Mouse (Mus musculus) lung, postnatal 4 days (tissue): ENCODE data around the gene Fam107b.
A peak's percentile ranks its signal among the peaks of the same experiment; 100 is the strongest.

Experiments
- DNase-seq, 2 experiments: peaks; one replicate each; pipeline ENCODE4 v3.0.0; 2021

The Fam107b gene

DNA sequence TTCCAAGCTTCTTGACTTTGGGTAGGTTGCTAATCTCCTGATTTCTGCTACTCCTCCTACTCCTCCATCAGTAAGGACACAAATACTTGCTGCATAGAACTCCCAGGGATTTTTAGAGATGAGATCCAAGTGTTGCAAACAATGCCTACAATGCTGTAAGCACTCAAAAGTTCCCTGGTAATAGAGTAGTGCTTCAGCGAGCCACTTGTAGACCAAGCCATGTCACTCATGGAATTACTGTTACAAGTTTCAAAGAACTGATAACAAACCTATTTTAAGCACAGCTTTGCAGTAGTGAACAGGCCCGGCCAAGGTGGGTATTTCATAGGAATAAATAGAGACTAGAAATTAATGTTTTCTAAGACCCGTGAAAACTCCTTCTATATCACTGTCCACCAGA lies 174.8 kb downstream of the Fam107b start:
- DNase-seq = no peak

DNA sequence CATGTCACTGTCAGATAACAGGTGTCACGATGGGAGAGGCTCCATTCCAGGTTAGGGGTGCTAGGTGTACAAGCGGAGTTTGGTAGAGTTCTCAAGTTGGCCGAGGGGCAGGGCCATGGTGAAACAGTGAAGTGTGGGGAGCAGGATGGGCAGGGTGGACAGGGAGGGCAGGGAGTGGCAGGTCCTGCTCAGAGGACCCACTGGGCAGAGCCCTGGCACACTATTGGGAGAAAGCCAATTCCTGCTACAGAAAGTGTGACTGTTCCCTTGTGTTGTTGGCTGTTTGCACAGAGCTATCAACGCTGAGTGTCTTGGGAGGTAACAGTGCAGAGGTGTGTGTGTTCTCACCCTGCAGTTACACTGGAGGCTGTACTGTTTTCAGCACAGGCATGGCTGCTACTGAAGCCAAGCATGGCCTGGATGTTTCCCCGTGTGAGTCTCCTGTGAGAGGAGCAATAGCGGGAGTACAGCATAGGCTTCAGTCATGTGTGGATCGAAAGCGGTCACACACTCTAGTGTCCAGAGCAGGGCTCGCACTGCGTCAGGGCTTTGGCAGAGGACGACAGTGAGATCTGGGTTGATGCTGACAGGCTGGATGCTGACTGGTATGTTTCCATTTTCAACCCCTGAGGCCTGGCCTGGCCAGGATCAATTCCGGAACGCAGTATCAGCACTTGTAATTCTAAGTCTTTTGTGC lies 175.8 kb downstream of the Fam107b start:
- DNase-seq = no peak

GRCm38 (mm10) chr2:3748714-3749503 lies 178.6 kb downstream of the Fam107b start:
- peak in 1 of 2 experiments; percentile 29 for DNase-seq

DNA sequence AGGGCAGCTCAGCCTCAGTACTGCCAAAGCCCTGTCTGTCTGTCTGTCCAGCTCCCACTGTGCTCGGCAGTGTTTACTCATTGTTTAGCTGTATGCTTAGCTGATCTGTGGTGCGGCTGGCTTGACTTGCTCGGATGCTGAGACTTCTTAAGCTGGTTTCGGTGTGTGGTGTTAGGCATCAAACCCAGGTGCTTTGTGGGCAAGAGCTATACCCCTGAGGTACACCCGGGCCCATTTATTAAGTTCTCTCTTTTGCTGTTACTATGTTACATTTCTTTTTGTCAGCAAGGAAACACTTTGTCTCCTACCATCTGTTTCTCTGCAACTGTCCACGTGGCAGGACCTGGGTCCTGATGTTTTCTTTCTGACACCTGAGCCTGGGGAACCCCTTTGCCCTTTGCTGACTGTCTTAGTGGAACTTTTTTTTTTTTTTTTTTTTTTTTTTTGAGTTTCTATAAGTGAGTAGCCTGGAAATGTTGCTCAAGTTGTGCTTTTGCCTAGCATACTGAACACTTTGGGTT lies 179.3 kb downstream of the Fam107b start:
- DNase-seq = no peak

- no peak for DNase-seq
Measured at GRCm38 (mm10) chr2:3750126-3750525, 179.8 kb downstream of the Fam107b start.

GRCm38 (mm10) chr2:3752365-3752764 lies 182.1 kb downstream of the Fam107b start:
- no peak for DNase-seq

GRCm38 (mm10) chr2:3752893-3753292 lies 182.6 kb downstream of the Fam107b start:
- no peak for DNase-seq

DNA sequence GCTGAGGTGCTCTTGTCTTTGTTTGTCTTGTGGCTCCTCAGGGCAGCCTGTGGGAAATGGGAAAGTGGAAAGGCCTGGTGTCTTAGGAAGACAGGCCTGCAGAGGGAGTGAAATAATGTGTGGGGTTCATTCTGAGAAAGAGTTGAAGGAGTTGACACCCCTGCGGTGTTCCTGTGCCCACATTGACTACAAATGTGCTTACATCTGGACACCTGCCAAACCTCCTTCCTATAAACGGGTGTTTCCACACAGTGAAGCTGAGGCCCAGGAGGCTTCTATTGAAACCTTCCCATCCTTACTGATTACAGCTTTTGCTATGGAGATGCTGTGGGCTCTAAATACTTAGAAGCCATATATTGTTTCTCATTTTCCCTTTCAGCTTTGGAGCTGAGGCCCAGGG lies 183.5 kb downstream of the Fam107b start:
- DNase-seq = no peak

DNA sequence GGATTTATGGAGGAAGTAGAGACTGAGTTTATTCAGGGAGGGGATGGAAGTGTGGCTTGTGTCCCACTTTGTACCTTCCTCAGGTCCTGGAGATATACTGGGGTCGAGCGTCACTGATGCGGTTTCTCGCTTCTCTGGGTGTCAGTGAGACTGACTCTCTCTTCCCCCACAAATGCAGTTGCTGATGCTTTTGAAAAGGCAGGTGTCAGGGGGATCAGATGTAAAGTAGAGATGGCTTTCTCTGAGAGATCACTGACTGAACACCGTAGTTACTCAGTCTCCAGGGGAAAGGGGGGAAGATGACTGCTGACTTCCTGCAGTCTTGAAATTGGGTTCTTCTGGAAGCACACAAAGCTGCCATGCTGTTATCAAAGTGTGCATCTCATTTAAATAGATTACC lies 185.6 kb downstream of the Fam107b start:
- no peak for DNase-seq

- no peak for DNase-seq
Measured at GRCm38 (mm10) chr2:3758406-3758805, 188.1 kb downstream of the Fam107b start.

GRCm38 (mm10) chr2:3760234-3760836 lies 190.0 kb downstream of the Fam107b start:
- DNase-seq = no peak

DNA sequence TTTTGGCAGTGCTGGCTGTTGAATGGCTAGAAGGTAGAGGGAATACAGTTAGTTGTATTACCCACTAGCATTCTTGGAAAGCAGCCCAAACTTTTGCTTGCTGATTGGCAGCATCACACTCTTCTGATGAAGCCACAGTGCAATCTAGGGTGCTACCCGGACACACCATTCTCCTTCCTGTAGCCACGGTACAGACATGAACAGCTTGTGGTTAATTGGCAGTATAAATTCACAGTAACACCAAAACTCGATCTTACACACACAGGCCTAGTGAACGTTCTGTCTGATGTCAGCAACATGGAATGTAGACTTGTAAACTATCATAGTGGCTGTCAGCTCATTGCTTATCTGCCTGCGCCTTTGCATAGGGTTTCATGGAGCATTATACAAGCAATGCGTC lies 193.8 kb downstream of the Fam107b start:
- no peak for DNase-seq

GRCm38 (mm10) chr2:3765957-3766783 lies 195.9 kb downstream of the Fam107b start:
- DNase-seq = peak in 1 of 2 experiments; percentile 40

DNA sequence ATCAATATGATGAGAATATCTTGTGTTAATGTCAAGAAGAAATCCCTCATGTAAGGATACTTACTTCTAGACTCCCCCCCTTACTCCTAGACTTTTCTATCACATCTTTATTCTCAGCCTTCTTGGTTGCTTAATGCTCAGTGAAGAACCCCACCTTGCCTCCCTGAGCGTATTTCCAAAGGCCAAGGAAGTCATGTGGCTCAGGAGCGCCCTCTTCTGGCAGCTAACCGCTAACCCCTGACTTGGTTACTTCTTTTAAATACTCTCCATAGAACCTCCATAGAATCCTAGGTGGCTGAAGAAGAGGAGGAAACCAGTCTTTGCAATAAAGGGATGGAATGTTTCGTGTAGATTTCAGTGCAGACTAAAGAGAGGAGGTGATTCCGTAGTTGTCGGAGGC lies 199.0 kb downstream of the Fam107b start:
- peak; percentile 55 to 79 for DNase-seq

GRCm38 (mm10) chr2:3769786-3770318 lies 199.6 kb downstream of the Fam107b start:
- no peak for DNase-seq

GRCm38 (mm10) chr2:3770383-3770782 lies 200.1 kb downstream of the Fam107b start:
- no peak for DNase-seq

GRCm38 (mm10) chr2:3771483-3771882 lies 201.2 kb downstream of the Fam107b start:
- DNase-seq = no peak

DNA sequence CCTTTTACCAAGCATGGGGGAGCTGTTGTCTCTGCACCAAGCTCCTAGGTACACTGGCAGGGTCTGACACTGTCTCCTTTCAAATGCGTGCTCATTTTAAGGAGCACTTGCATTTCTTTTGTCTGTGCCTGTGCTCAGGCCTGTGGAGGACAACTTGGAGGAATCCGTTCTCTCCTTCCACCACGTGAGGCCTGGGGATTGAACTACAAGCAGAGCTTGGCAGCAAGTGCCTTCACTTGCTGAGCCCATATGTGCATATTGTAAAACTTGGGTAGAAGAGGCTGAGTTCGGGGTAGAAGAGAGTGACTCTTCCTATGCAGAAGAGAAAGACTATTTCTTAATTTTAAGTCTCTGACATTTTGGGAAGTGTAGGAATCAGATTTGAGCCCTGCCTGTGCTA lies 202.8 kb downstream of the Fam107b start:
- no peak for DNase-seq

GRCm38 (mm10) chr2:3775569-3775968 lies 205.3 kb downstream of the Fam107b start:
- DNase-seq = no peak

DNA sequence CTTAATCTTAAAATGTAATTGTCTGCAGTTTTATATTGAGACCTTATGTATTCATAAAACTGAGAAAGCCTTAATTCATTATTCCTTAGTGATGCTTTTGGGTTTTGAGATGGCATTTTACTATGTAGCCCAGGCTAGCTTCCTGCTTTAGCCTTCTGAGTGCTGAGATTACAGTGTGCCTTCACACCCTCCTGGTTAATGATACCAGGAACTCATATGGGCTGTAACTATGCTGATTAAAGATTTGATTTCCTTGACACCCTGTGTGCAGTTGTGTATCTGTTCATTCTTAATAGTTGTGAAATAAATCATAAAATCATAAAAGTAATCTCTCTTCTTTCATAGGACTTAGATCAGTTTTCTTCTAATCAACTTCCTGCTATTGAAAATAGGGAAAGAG lies 205.8 kb downstream of the Fam107b start:
- DNase-seq = no peak

- no peak for DNase-seq
Measured at GRCm38 (mm10) chr2:3777696-3778095, 207.4 kb downstream of the Fam107b start.

DNA sequence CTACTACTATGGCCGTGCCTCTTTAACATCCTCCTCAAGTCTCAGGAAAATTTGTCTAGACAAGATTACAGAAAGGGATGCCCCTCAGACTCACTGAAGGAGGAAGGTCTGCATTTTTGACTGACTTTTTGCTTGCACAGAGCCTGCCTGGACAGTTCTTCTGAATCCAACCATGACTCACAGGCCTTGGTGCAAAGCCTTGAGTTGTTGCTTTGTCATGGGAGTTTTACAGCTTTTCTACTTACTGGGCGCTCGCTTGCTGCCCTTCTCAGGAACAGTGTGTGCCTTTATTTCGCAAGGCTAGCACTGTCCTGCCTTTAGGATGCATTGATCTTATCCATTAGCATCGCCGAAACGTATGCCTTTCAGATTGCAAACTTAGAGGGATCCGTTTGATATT lies 215.3 kb downstream of the Fam107b start:
- no peak for DNase-seq
